Mouse (Mus musculus) embryonic facial prominence, embryonic 13.5 days (tissue): ENCODE measurements around the gene Sv2b. TPM values are rescaled to one million over a fixed set of nuclear protein-coding genes. Genes with fewer than 3 reads are reported as not detected.

Experiments
- ATAC-seq: fragments of 200-750 bp; cut with Nextera tagmentation; 2 replicates; pipeline ENCODE4 v1.8.0; 2017; ENCODE audit warnings: low read depth; ENCODE audit not compliant: insufficient number of reproducible peaks, insufficient read depth, low FRiP score, low TSS enrichment
- H3K27ac ChIP-seq: fragments of 300-500 bp; sonication (generic); 2 replicates; pipeline ENCODE4 v1.5.1; 2015; ENCODE audit warnings: moderate library complexity, mild to moderate bottlenecking, inconsistent platforms
- H3K27me3 ChIP-seq: fragments of 300-500 bp; sonication (generic); 2 replicates; pipeline ENCODE4 v1.6.1; 2015; ENCODE audit warnings: mild to moderate bottlenecking, inconsistent platforms
- H3K36me3 ChIP-seq: fragments of 300-500 bp; sonication (generic); 2 replicates; pipeline ENCODE4 v1.6.1; 2015; ENCODE audit warnings: mild to moderate bottlenecking, inconsistent platforms
- H3K4me1 ChIP-seq: fragments of 300-500 bp; sonication (generic); 2 replicates; pipeline ENCODE4 v1.6.1; 2015; ENCODE audit warnings: inconsistent platforms
- H3K4me2 ChIP-seq: fragments of 300-500 bp; sonication (generic); 2 replicates; pipeline ENCODE4 v1.6.1; 2015; ENCODE audit warnings: moderate library complexity, mild to moderate bottlenecking, inconsistent platforms
- H3K4me3 ChIP-seq: fragments of 300-500 bp; sonication (generic); 2 replicates; pipeline ENCODE4 v1.5.1; 2015; ENCODE audit warnings: mild to moderate bottlenecking, inconsistent platforms
- H3K9ac ChIP-seq: fragments of 300-500 bp; sonication (generic); 2 replicates; pipeline ENCODE4 v1.6.1; 2015; ENCODE audit warnings: mild to moderate bottlenecking, inconsistent platforms
- H3K9me3 ChIP-seq: fragments of 300-500 bp; sonication (generic); 2 replicates; pipeline ENCODE4 v1.6.1; 2016; ENCODE audit warnings: inconsistent platforms
- WGBS: fragments of 180-500 bp; shearing (Covaris S2); methylation state at CpG from one replicate; pipeline ENCODE4 v1.1.7; 2015; ENCODE audit warnings: mixed read lengths; 5-methylcytosine and 5-hydroxymethylcytosine counted together
- polyA plus RNA-seq: library from polyadenylated mRNA; unstranded; fragments of >200 nt; fragmentation: Nextera tagmentation; extraction: Ambion mirVana; gene quantifications from 2 replicates; pipeline ENCODE4 v1.2.1, GENCODE M21; 2015

Sv2b gene
- polyA plus RNA-seq, 1 experiment from 2014 or later, result 0.59 TPM

- Histone ChIP-seq H3K9ac (no peak overlapping the region), H3K4me1 (no peaks in the 10 kb centered on the region)
Observed at GRCm38 (mm10) chr7:75318320-75318719, 9.3 kb upstream of the Sv2b start.

DNA sequence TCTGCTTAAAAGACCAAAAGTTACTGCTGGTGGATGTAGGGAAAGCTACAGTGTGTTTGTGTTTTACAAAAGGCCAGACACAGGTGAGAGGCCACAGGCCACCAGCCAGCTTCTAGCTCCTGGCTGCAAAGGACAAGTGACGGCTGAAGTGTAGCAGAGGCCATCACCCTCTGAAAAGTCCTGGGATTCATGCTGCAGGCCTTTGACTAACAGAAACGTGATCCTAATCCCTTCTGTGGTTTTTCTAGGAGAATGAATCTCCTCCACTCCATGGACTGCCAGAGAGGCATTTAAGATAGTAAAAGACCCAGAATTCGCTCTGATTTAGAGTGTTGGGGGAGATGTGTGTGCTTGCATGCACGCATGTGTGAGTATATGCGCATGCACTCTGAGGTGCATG lies 5.8 kb upstream of the Sv2b start:
- no peak overlapping the region for H3K9ac ChIP-seq
- peaks cover 12% of the 10 kb centered on the region for H3K27me3 ChIP-seq
- no peak overlapping the region for H3K27ac ChIP-seq
- H3K9me3 ChIP-seq, result no peaks in the 10 kb centered on the region
- ATAC-seq, result no peak
- WGBS, result 56% methylated on average over 5 of the region's 5 CpGs
- no peak overlapping the region for H3K4me3 ChIP-seq
- no peak overlapping the region for H3K4me2 ChIP-seq
- no peaks in the 10 kb centered on the region for H3K4me1 ChIP-seq
- H3K36me3 ChIP-seq, result no peaks in the 10 kb centered on the region

More at GRCm38 (mm10) chr7:75318320-75318719, 9.3 kb upstream of the Sv2b start:
- Histone ChIP-seq H3K27ac (no peak overlapping the region), H3K9me3 (no peaks in the 10 kb centered on the region), H3K4me2 (no peak overlapping the region), H3K36me3 (no peaks in the 10 kb centered on the region), H3K27me3 (no peaks in the 10 kb centered on the region), H3K4me3 (no peak overlapping the region)
- WGBS, result 87% methylated on average over 1 of the region's 1 CpGs
- ATAC-seq, result no peak

- Histone ChIP-seq H3K4me3 (no peak overlapping the region), H3K27me3 (peaks cover 50% of the 10 kb centered on the region), H3K27ac (no peak overlapping the region), H3K36me3 (no peaks in the 10 kb centered on the region), H3K9me3 (no peaks in the 10 kb centered on the region), H3K4me2 (no peak overlapping the region), H3K4me1 (peaks cover 17% of the 10 kb centered on the region), H3K9ac (no peak overlapping the region)
- 84% methylated on average over 8 of the region's 8 CpGs for WGBS
- no peak for ATAC-seq
Observed at GRCm38 (mm10) chr7:75309570-75309969, 508 bp upstream of the Sv2b start.

GRCm38 (mm10) chr7:75308140-75308456 lies 964 bp downstream of the Sv2b start:
- Histone ChIP-seq H3K9ac (0 out of 2 replicates have a peak overlapping the region, but pooled peaks have one; percentile 58), H3K4me1 (peaks cover 17% of the 10 kb centered on the region), H3K27ac (no peak overlapping the region), H3K4me3 (peak overlapping the region; percentile 46), H3K36me3 (no peaks in the 10 kb centered on the region), H3K27me3 (peaks cover 50% of the 10 kb centered on the region), H3K4me2 (peak overlapping the region; percentile 88), H3K9me3 (no peaks in the 10 kb centered on the region)
- 2% methylated on average over 8 of the region's 8 CpGs for WGBS
- no peak for ATAC-seq

DNA sequence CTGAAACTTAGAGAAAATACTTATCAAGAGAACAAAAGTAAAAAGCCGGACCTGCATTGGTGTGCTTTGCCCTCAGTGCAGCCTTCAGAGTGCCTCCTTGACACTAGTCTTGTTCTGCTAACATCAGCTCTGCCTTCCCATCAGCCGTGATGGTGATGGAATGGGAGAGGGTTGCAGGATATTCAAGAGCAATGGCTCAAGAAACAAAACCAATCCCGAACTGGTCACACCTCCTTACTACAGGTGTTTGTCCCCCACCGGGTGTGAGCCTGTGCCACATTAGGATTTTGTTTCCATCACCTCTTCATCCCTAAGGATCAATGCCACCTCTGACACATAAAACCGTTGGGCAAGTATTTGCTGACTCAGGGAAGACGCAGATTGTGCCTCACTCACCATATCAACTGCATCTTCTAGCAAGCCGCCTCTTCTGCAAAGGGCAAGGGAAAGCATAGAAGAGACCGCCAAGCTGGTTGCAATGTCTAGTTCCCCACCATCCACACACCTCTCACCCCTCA lies 1.4 kb downstream of the Sv2b start:
- no peak for ATAC-seq
- peaks cover 50% of the 10 kb centered on the region for H3K27me3 ChIP-seq
- no peak overlapping the region for H3K9ac ChIP-seq
- peaks cover 17% of the 10 kb centered on the region for H3K4me1 ChIP-seq
- H3K9me3 ChIP-seq, result no peaks in the 10 kb centered on the region
- H3K4me3 ChIP-seq, result peak overlapping the region; percentile 46
- peak overlapping the region; percentile 88 for H3K4me2 ChIP-seq
- H3K27ac ChIP-seq, result no peak overlapping the region
- 56% methylated on average over 8 of the region's 8 CpGs for WGBS
- no peaks in the 10 kb centered on the region for H3K36me3 ChIP-seq

GRCm38 (mm10) chr7:75305901-75306465 lies 3.1 kb downstream of the Sv2b start:
- Histone ChIP-seq H3K9me3 (no peaks in the 10 kb centered on the region), H3K36me3 (no peaks in the 10 kb centered on the region), H3K4me1 (peaks cover 17% of the 10 kb centered on the region), H3K27me3 (peaks cover 47% of the 10 kb centered on the region), H3K4me3 (no peak overlapping the region), H3K4me2 (no peak overlapping the region), H3K27ac (no peak overlapping the region), H3K9ac (no peak overlapping the region)
- ATAC-seq, result no peak
- WGBS, result 81% methylated on average over 9 of the region's 9 CpGs

DNA sequence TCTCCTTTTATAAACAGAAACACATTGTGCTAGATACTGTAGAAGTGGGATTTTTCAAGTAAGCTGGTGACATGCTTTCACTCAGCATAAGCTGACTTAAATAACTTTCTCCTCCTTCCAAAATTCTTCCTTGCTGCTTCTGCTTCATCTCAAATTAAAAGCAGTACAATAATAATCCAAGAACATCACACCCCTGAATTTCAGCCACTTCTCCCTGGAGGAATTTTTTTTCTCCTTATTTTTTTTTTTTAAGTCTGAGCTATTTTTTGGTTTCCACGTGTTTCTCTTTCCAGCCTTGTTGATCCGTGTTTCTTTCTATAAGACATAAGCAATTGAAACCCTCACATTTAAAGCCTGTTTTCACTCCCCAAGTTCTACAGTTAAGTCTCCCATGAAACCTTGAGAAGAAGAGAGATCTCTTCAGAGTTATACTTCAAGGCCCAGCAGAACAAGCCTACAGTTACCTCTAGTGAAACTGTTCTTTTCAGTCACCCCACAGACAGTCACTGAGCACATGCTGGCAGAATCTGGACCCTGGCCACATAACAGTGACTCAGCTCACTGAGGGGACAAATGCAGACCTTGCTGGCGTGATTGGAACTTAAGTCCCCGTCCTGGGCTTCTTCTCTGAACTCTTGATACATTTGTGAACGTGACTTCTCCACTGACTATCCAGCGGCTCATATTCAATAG lies 6.4 kb downstream of the Sv2b start:
- Histone ChIP-seq H3K9me3 (no peaks in the 10 kb centered on the region), H3K27ac (no peak overlapping the region), H3K4me1 (peaks cover under 1% of the 10 kb centered on the region; the same call in 1 of the 2 replicates), H3K27me3 (peaks cover 16% of the 10 kb centered on the region), H3K9ac (no peak overlapping the region), H3K4me2 (no peak overlapping the region), H3K4me3 (no peak overlapping the region), H3K36me3 (no peaks in the 10 kb centered on the region)
- 72% methylated on average over 6 of the region's 6 CpGs for WGBS
- ATAC-seq, result no peak

GRCm38 (mm10) chr7:75299245-75299644 lies 9.8 kb downstream of the Sv2b start:
- WGBS, result 77% methylated on average over 4 of the region's 4 CpGs
- no peaks in the 10 kb centered on the region for H3K9me3 ChIP-seq
- no peaks in the 10 kb centered on the region for H3K36me3 ChIP-seq
- no peak overlapping the region for H3K4me3 ChIP-seq
- H3K4me1 ChIP-seq, result no peaks in the 10 kb centered on the region
- H3K27ac ChIP-seq, result no peak overlapping the region
- ATAC-seq, result no peak
- no peak overlapping the region for H3K9ac ChIP-seq
- H3K4me2 ChIP-seq, result no peak overlapping the region
- H3K27me3 ChIP-seq, result no peaks in the 10 kb centered on the region

GRCm38 (mm10) chr7:75296688-75297119 lies 12.4 kb downstream of the Sv2b start:
- Histone ChIP-seq H3K9ac (no peak overlapping the region), H3K4me1 (no peaks in the 10 kb centered on the region), H3K4me2 (no peak overlapping the region), H3K4me3 (no peak overlapping the region), H3K27ac (no peak overlapping the region), H3K9me3 (no peaks in the 10 kb centered on the region), H3K36me3 (no peaks in the 10 kb centered on the region), H3K27me3 (no peaks in the 10 kb centered on the region)
- WGBS, result 8% methylated on average over 6 of the region's 6 CpGs
- ATAC-seq, result no peak

DNA sequence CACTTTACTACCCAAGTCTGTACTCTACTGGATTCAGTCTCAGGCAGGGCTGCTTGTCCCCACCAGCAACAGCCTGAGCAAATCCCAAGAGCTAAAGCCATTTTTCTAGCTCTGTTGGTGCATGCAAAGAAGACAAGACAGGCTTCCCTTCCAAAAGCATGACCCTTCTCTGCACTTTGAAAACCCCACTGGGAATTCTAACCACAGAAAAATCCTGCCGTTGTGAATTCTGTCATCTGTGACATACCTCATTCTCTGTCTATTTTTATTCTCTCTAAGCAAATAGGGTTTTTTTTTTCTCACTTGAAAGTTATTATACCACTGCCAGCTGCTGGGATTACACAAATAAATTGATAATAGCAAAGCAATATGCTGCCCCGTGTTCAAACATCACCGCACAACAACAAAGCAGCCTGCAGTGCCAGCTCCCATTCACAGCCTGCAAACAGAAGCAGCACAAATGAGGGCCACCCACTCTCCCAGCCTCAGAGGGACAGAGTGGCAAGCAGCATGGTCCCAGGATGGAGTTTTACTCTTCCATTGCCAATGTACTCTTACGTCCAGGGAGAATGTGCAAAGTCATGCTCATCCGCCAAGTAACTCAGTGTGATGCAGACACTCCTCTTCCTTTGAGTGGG lies 13.7 kb downstream of the Sv2b start:
- no peak overlapping the region for H3K9ac ChIP-seq
- H3K9me3 ChIP-seq, result no peaks in the 10 kb centered on the region
- H3K4me3 ChIP-seq, result no peak overlapping the region
- H3K27me3 ChIP-seq, result no peaks in the 10 kb centered on the region
- no peaks in the 10 kb centered on the region for H3K36me3 ChIP-seq
- H3K27ac ChIP-seq, result no peak overlapping the region
- no peak overlapping the region for H3K4me2 ChIP-seq
- 58% methylated on average over 5 of the region's 5 CpGs for WGBS
- H3K4me1 ChIP-seq, result no peaks in the 10 kb centered on the region
- no peak for ATAC-seq

- Histone ChIP-seq H3K9me3 (no peaks in the 10 kb centered on the region), H3K4me2 (no peak overlapping the region), H3K27ac (no peak overlapping the region), H3K27me3 (no peaks in the 10 kb centered on the region), H3K36me3 (no peaks in the 10 kb centered on the region), H3K4me1 (no peaks in the 10 kb centered on the region), H3K9ac (no peak overlapping the region), H3K4me3 (no peak overlapping the region)
- WGBS, result 55% methylated on average over 3 of the region's 3 CpGs
- ATAC-seq, result no peak
Observed at GRCm38 (mm10) chr7:75292246-75292645, 16.8 kb downstream of the Sv2b start.

DNA sequence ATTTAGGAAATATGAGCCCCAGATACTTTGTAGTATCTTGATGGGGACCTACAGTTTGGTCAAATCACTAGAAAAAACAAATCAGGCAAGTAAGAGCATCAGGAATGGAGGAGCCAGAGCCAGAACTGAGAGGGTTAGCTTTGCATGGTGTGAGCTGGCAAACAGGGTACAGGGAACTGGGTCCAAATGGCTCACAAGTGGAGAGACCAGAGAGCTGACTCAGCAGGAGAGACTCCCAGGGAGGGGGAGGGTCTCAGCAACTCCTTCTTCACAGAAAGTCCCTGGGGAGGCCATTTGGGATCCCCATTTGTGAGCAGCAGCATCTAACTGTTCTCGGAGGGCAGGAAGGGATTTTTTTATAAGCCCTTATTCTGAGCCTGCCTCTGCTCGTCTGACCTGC lies 18.5 kb downstream of the Sv2b start:
- WGBS, result 49% methylated on average over 2 of the region's 2 CpGs
- ATAC-seq, result no peak
- no peak overlapping the region for H3K9ac ChIP-seq
- no peaks in the 10 kb centered on the region for H3K4me1 ChIP-seq
- no peaks in the 10 kb centered on the region for H3K27me3 ChIP-seq
- H3K4me2 ChIP-seq, result no peak overlapping the region
- H3K9me3 ChIP-seq, result no peaks in the 10 kb centered on the region
- H3K36me3 ChIP-seq, result no peaks in the 10 kb centered on the region
- H3K4me3 ChIP-seq, result no peak overlapping the region
- no peak overlapping the region for H3K27ac ChIP-seq
